Mouse (Mus musculus): ENCODE results near the gene Isx. TPM values are rescaled to one million over a fixed set of nuclear protein-coding genes. Genes with fewer than 3 reads are reported as not detected.

Gene Isx
- polyA plus RNA-seq (2014; fragmentation: Illumina TruSeq; extraction: RNeasy Lipid Tissue Mini Kit (QIAGEN cat#74804); ENCODE audit: low read depth, low replicate concordance), result not detected

DNA sequence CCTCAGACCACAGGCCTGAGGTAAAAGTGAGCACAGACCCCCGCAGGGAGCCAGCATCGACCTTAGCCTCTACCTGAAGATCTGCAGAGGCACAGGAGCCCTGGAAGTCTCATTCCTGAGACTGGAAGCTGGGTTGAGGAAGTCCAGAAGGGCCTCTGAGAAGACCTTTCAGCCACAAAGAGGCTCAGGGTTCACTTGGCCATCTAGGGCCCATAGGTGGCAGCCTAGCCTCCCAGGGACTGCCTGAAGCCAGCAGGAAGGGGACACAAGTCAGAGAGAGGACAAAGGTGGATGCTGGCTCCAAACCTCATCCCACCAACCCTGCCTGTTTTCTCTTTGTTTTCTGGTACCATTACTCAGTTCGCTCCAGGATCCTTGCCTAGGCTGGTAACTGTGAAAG is at the start of gene Isx:
Isx (plus strand) TSS at position 234 of the 400 bp plus-strand sequence.

Other genes with a start within 250 kb of the Isx start
- 19.3 TPM for gene Hmgxb4, start 120.2 kb downstream of the Isx start, polyA plus RNA-seq (2014; fragmentation: Illumina TruSeq; extraction: RNeasy Lipid Tissue Mini Kit (QIAGEN cat#74804); ENCODE audit: low read depth, low replicate concordance)
- gene Tom1, start 160.5 kb downstream of the Isx start, polyA plus RNA-seq (2014; fragmentation: Illumina TruSeq; extraction: RNeasy Lipid Tissue Mini Kit (QIAGEN cat#74804); ENCODE audit: low read depth, low replicate concordance), result 1.3 TPM
- gene Hmox1, start 220.4 kb downstream of the Isx start, polyA plus RNA-seq (2014; fragmentation: Illumina TruSeq; extraction: RNeasy Lipid Tissue Mini Kit (QIAGEN cat#74804); ENCODE audit: low read depth, low replicate concordance), result 5.7 TPM
- 0.28 TPM for gene Mcm5, start 236.4 kb downstream of the Isx start, polyA plus RNA-seq (2014; fragmentation: Illumina TruSeq; extraction: RNeasy Lipid Tissue Mini Kit (QIAGEN cat#74804); ENCODE audit: low read depth, low replicate concordance)

All from kidney, adult 10 weeks (tissue).